Mouse (Mus musculus) adrenal gland, adult 8-10 months (tissue): ENCODE results near the gene Hif1an. TPM values are rescaled to one million over a fixed set of nuclear protein-coding genes. Genes with fewer than 3 reads are reported as not detected.

Source experiments
- DNase-seq: peaks from one replicate; pipeline ENCODE4 v3.0.0; 2022
- total RNA-seq, 4 experiments: library from RNA; stranded (reverse); gene quantifications; 2 replicates each; pipeline ENCODE4 v1.2.4; 2022

Hif1an gene
- total RNA-seq: 10 to 100 TPM; 26.0 to 30.2 (median 28.4) TPM

GRCm38 (mm10) chr19:44562652-44563206 lies at the start of gene Hif1an:
Gene Hif1an, plus strand, starts transcription at chr19:44562850.
- peak; percentile 92 for DNase-seq

GRCm38 (mm10) chr19:44513054-44513833 lies 49.4 kb upstream of the Hif1an start:
- DNase-seq: no peak

GRCm38 (mm10) chr19:44513921-44514482 lies 48.6 kb upstream of the Hif1an start:
- DNase-seq: no peak

GRCm38 (mm10) chr19:44514521-44515451 lies 47.9 kb upstream of the Hif1an start:
- DNase-seq: no peak

- no peak for DNase-seq
Observed at GRCm38 (mm10) chr19:44515769-44516168, 46.9 kb upstream of the Hif1an start.

GRCm38 (mm10) chr19:44517996-44518768 lies 44.5 kb upstream of the Hif1an start:
- no peak for DNase-seq

- no peak for DNase-seq
Observed at GRCm38 (mm10) chr19:44519152-44519551, 43.5 kb upstream of the Hif1an start.

- no peak for DNase-seq
Observed at GRCm38 (mm10) chr19:44525551-44526205, 37.0 kb upstream of the Hif1an start.

- DNase-seq: no peak
Observed at GRCm38 (mm10) chr19:44530018-44530417, 32.6 kb upstream of the Hif1an start.

GRCm38 (mm10) chr19:44535376-44535775 lies 27.3 kb upstream of the Hif1an start:
- no peak for DNase-seq

GRCm38 (mm10) chr19:44537416-44537815 lies 25.2 kb upstream of the Hif1an start:
- DNase-seq: no peak

GRCm38 (mm10) chr19:44542694-44543178 lies 19.9 kb upstream of the Hif1an start:
- DNase-seq: no peak

GRCm38 (mm10) chr19:44544372-44544771 lies 18.3 kb upstream of the Hif1an start:
- no peak for DNase-seq

GRCm38 (mm10) chr19:44544775-44545174 lies 17.9 kb upstream of the Hif1an start:
- peak; percentile 38 for DNase-seq

GRCm38 (mm10) chr19:44545321-44546041 lies 17.2 kb upstream of the Hif1an start, which contains the start of gene Sec31b:
Gene Sec31b, minus strand, starts transcription at chr19:44545864.
- DNase-seq: peak; percentile 48

GRCm38 (mm10) chr19:44552731-44553130 lies 9.9 kb upstream of the Hif1an start, which contains the start of gene Gm20538:
Gene Gm20538, minus strand, starts transcription at chr19:44552831.
- no peak for DNase-seq

GRCm38 (mm10) chr19:44553286-44553685 lies 9.4 kb upstream of the Hif1an start:
- DNase-seq: no peak

GRCm38 (mm10) chr19:44554490-44554860 lies 8.2 kb upstream of the Hif1an start:
- DNase-seq: no peak

- peak; percentile 90 for DNase-seq
Observed at GRCm38 (mm10) chr19:44554861-44555590, 7.6 kb upstream of the Hif1an start, which contains the start of gene Ndufb8. Gene Ndufb8, minus strand, starts transcription at chr19:44555440.
